Mouse (Mus musculus) heart, postnatal 0 days (tissue): ENCODE results near the gene Kantr. TPM values are rescaled to one million over a fixed set of nuclear protein-coding genes. Genes with fewer than 3 reads are reported as not detected.
A peak's percentile ranks its signal among the peaks of the same experiment; 100 is the strongest.
"Not testable (repeated sequence)": the region's sequence is repeated elsewhere in the genome, so short reads cannot be mapped to it uniquely, and the experiment has no call there.

Experiments used
- ATAC-seq: fragments of 200-750 bp; cut with Nextera tagmentation; 2 replicates; pipeline ENCODE4 v1.8.0; 2017; ENCODE audit warnings: low read depth, moderate number of reproducible peaks, moderate library complexity; ENCODE audit not compliant: insufficient read depth
- DNase-seq: peaks from one replicate; pipeline ENCODE4 v3.0.0-alpha.2; 2016; ENCODE audit warnings: low spot score
- H3K27ac ChIP-seq: fragments of 300-500 bp; sonication (generic); 2 replicates; pipeline ENCODE4 v1.5.1; 2014; ENCODE audit warnings: low read depth, mild to moderate bottlenecking
- H3K27me3 ChIP-seq: fragments of 300-500 bp; sonication (generic); 2 replicates; pipeline ENCODE4 v1.6.1; 2014; ENCODE audit warnings: low read length, mixed read lengths; ENCODE audit not compliant: control insufficient read depth, insufficient read depth
- H3K36me3 ChIP-seq: fragments of 300-500 bp; sonication (generic); replicated peaks from 2 replicates; pipeline ENCODE4 v1.6.1; 2014; ENCODE audit warnings: low read length, mixed read lengths; ENCODE audit not compliant: control insufficient read depth, insufficient read depth
- H3K4me1 ChIP-seq: fragments of 300-500 bp; sonication (generic); 2 replicates; pipeline ENCODE4 v1.6.1; 2014; ENCODE audit warnings: antibody characterized with exemption; ENCODE audit not compliant: control insufficient read depth, insufficient read depth
- H3K4me2 ChIP-seq: fragments of 300-500 bp; sonication (generic); 2 replicates; pipeline ENCODE4 v1.6.1; 2014; ENCODE audit warnings: low read depth, mild to moderate bottlenecking, low read length, moderate library complexity
- H3K4me3 ChIP-seq: fragments of 300-500 bp; sonication (generic); 2 replicates; pipeline ENCODE4 v1.5.1; 2014; ENCODE audit warnings: low read depth, low read length
- H3K9ac ChIP-seq: fragments of 300-500 bp; sonication (generic); replicated peaks from 2 replicates; pipeline ENCODE4 v1.6.1; 2014; ENCODE audit warnings: low read depth, low read length, mixed read lengths
- H3K9me3 ChIP-seq: fragments of 300-500 bp; sonication (generic); replicated peaks from 2 replicates; pipeline ENCODE4 v1.6.1; 2016; ENCODE audit warnings: low read length; ENCODE audit not compliant: control insufficient read depth
- CTCF ChIP-seq: IDR thresholded peaks from 2 replicates; pipeline ENCODE4 v1.5.1; 2016; ENCODE audit warnings: antibody characterized with exemption, control low read depth, low read depth
- EP300 ChIP-seq: IDR thresholded peaks from 2 replicates; pipeline ENCODE4 v1.6.1; 2016; ENCODE audit warnings: antibody characterized with exemption, low read depth
- WGBS: fragments of 180-500 bp; shearing (Covaris S2); extraction: QIAGEN DNeasy Blood & Tissue Kit; methylation state at CpG from one replicate; pipeline ENCODE4 v1.1.7; 2014; 5-methylcytosine and 5-hydroxymethylcytosine counted together
- polyA plus RNA-seq: library from polyadenylated mRNA; unstranded; fragments of >200 nt; fragmentation: Nextera tagmentation; extraction: Ambion mirVana; gene quantifications from 2 replicates; pipeline ENCODE4 v1.2.1, GENCODE M21; 2015
- total RNA-seq: library from RNA; depleted of rRNA; stranded (reverse); fragments of >200 nt; gene quantifications from 2 replicates; pipeline ENCODE4 v1.2.3, GENCODE M21; 2014; ENCODE audit warnings: low replicate concordance

Kantr gene
- total and polyA plus RNA-seq, 2 experiments from 2014 or later, result 1.0 to 2.8 TPM

DNA sequence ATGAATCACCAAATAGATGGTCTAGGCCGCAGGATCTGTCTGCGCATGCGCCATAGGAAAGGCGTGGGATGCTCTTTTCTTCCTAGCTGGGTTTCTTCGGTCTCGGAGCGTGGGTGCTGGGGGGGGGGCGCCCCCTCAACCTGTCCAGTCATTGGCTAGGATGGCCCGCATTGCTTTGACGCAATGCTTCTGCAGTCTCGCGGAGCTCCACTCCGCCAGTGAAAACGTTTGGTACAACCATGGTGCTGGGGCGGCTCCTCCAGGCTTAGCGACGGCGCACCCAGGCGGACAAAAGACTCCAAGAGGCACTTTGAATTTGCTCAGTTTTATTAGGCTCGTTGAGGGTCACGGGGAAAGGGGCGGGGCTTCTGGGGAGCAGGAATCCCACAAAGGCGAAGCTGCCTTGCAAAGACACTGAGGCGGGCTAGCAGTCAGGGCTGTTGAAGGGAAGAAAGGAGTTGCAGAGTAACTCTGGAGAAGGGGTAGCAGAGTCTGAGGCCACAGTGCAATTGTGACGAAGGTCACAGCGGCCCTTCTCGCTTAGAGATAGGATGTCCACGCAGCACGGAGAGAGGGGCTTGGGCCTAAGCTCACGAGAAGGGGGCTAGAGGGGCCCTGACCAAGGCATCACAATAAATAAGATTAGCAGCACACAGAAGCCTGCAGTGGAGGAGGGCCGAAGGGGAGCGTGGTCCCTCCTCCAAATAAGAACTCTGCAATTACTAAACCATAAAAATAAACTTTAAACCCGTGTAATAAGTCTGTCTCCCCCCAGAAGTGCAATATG is 9.4 kb upstream of the Kantr start:
- TF ChIP-seq CTCF (peak; percentile 1; the same call in 1 of the 2 replicates), EP300 (no peak)
- no peaks in the 10 kb centered on the region for H3K27me3 ChIP-seq
- H3K4me1 ChIP-seq, result no peaks in the 10 kb centered on the region
- 12% methylated on average over 33 of the region's 33 CpGs for WGBS
- H3K27ac ChIP-seq, result peak overlapping the region; percentile 92
- H3K4me2 ChIP-seq, result peak overlapping the region; percentile 61
- no peaks in the 10 kb centered on the region for H3K9me3 ChIP-seq
- ATAC-seq, result peak; percentile 99
- peak overlapping the region; percentile 28 for H3K4me3 ChIP-seq
- H3K36me3 ChIP-seq, result 0 out of 2 replicates have a peak, but pooled peaks cover 6% of the 10 kb centered on the region
- H3K9ac ChIP-seq, result peak overlapping the region; percentile 61
- peak; percentile 83 for DNase-seq

DNA sequence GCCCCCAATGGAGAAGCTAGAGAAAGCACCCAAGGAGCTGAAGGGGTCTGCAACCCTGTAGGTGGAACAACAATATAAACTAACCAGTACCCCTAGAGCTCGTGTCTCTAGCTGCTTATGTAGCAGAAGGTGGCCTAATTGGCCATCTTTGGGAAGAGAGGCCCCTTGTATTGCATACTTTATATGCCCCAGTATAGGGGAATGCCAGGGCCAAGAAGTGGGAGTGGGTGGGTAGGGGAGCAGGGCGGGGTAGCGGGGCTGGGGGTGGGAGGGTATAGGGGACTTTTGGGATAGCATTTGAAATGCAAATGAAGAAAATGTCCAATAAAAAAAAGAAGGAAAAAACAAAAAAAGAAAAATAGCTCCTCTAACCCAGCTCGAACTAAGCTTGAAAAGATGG is 8.8 kb upstream of the Kantr start:
- peak overlapping the region; percentile 61 for H3K4me2 ChIP-seq
- 64% methylated on average over 4 of the region's 4 CpGs for WGBS
- not testable (repeated sequence) for DNase-seq, H3K4me1 ChIP-seq, H3K9me3 ChIP-seq, H3K36me3 ChIP-seq, H3K27me3 ChIP-seq, ATAC-seq
- peak overlapping the region; percentile 92 for H3K27ac ChIP-seq
- H3K9ac ChIP-seq, result peak overlapping the region; percentile 37
- peak overlapping the region; percentile 28 for H3K4me3 ChIP-seq

DNA sequence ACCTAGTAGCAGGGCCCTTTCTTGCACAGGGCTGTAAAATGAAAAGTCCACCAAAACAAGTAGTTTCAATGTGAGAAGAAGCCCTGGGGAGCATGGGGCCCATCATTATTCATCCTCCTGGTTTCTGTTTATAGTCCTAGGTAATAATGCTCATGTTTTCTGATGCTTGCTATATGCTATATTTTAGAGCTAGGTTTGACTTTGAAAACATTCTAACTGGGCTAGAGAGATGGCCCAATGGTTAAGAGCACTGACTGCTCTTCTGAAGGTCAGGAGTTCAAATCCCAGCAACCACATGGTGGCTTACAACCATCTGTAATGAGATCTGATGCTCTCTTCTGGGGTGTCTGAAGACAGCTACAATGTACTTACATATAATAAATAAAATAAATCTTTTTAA is 2.1 kb upstream of the Kantr start:
- H3K9me3 ChIP-seq, H3K27me3 ChIP-seq, H3K4me3 ChIP-seq, H3K27ac ChIP-seq, H3K36me3 ChIP-seq, ATAC-seq, H3K4me1 ChIP-seq, H3K9ac ChIP-seq, H3K4me2 ChIP-seq, DNase-seq: not testable (repeated sequence)

- no peaks in the 10 kb centered on the region for H3K27me3 ChIP-seq
- no peak for TF ChIP-seq EP300
- TF ChIP-seq CTCF, result no peak
- no peak overlapping the region for H3K9ac ChIP-seq
- H3K4me1 ChIP-seq, result no peaks in the 10 kb centered on the region
- peak overlapping the region; percentile 64 for H3K4me3 ChIP-seq
- H3K36me3 ChIP-seq, result no peaks in the 10 kb centered on the region
- peak overlapping the region; percentile 84 for H3K4me2 ChIP-seq
- no peak for DNase-seq
- peak overlapping the region; percentile 38; the same call in 1 of the 2 replicates for H3K27ac ChIP-seq
- ATAC-seq, result 0 out of 2 replicates have a peak, but pooled peaks have one; percentile 25
- H3K9me3 ChIP-seq, result no peaks in the 10 kb centered on the region
- WGBS, result 16% methylated on average over 8 of the region's 8 CpGs
Observed at GRCm38 (mm10) chrX:152327689-152328052, 376 bp upstream of the Kantr start.

GRCm38 (mm10) chrX:152323584-152323983 is 3.7 kb downstream of the Kantr start:
- 90% methylated on average over 1 of the region's 1 CpGs for WGBS
- H3K36me3 ChIP-seq, result peaks cover 5% of the 10 kb centered on the region; the same call in 1 of the 2 replicates
- H3K9ac ChIP-seq, result no peak overlapping the region
- H3K27ac ChIP-seq, result no peak overlapping the region
- ATAC-seq, result no peak
- no peak for TF ChIP-seq CTCF
- TF ChIP-seq EP300, result no peak
- no peaks in the 10 kb centered on the region for H3K4me1 ChIP-seq
- H3K4me3 ChIP-seq, result no peak overlapping the region
- no peak for DNase-seq
- no peak overlapping the region for H3K4me2 ChIP-seq
- H3K27me3 ChIP-seq, result no peaks in the 10 kb centered on the region
- no peaks in the 10 kb centered on the region for H3K9me3 ChIP-seq

- H3K4me3 ChIP-seq, result no peak overlapping the region
- H3K27me3 ChIP-seq, result no peaks in the 10 kb centered on the region
- H3K9me3 ChIP-seq, result no peaks in the 10 kb centered on the region
- no peak overlapping the region for H3K9ac ChIP-seq
- H3K27ac ChIP-seq, result no peak overlapping the region
- H3K4me2 ChIP-seq, result no peak overlapping the region
- DNase-seq (no peak), ATAC-seq (no peak)
- TF ChIP-seq EP300, result no peak
- 42% methylated on average over 2 of the region's 2 CpGs for WGBS
- no peaks in the 10 kb centered on the region for H3K4me1 ChIP-seq
- peaks cover 5% of the 10 kb centered on the region; the same call in 1 of the 2 replicates for H3K36me3 ChIP-seq
Observed at GRCm38 (mm10) chrX:152322776-152323175, 4.5 kb downstream of the Kantr start.
